Mouse (Mus musculus) cerebellum, postnatal 10 days (tissue): ENCODE measurements around the gene Tbc1d30.

Experiments used
- DNase-seq, 2 experiments: peaks; one replicate each; pipeline ENCODE4 v3.0.0; 2021; ENCODE audit warnings: mixed read lengths in 2 of 2

The Tbc1d30 gene

GRCm38 (mm10) chr10:121262206-121262605 is 88.9 kb downstream of the Tbc1d30 start:
- DNase-seq: peak; percentile 53 to 59

GRCm38 (mm10) chr10:121261036-121261592 is 90.0 kb downstream of the Tbc1d30 start:
- DNase-seq: no peak

GRCm38 (mm10) chr10:121256115-121256825 is 94.8 kb downstream of the Tbc1d30 start:
- peak; percentile 81 to 83 for DNase-seq

GRCm38 (mm10) chr10:121255465-121255864 is 95.6 kb downstream of the Tbc1d30 start:
- no peak for DNase-seq

- no peak for DNase-seq
These were observed 96.7 kb downstream of the Tbc1d30 start for GRCm38 (mm10) chr10:121254343-121254742.

GRCm38 (mm10) chr10:121252781-121253180 is 98.3 kb downstream of the Tbc1d30 start:
- DNase-seq: no peak

- no peak for DNase-seq
These were observed 99.9 kb downstream of the Tbc1d30 start for GRCm38 (mm10) chr10:121251191-121251590.

- DNase-seq: no peak
These were observed 101.3 kb downstream of the Tbc1d30 start for GRCm38 (mm10) chr10:121249820-121250219.

GRCm38 (mm10) chr10:121247545-121247944 is 103.5 kb downstream of the Tbc1d30 start:
- DNase-seq: no peak

- no peak for DNase-seq
These were observed 104.1 kb downstream of the Tbc1d30 start for GRCm38 (mm10) chr10:121246971-121247370.

- no peak for DNase-seq
These were observed 107.5 kb downstream of the Tbc1d30 start for GRCm38 (mm10) chr10:121243373-121244207.

GRCm38 (mm10) chr10:121242596-121242995 is 108.5 kb downstream of the Tbc1d30 start:
- no peak for DNase-seq

GRCm38 (mm10) chr10:121239065-121239464 is 112.0 kb downstream of the Tbc1d30 start:
- no peak for DNase-seq

- no peak for DNase-seq
These were observed 112.5 kb downstream of the Tbc1d30 start for GRCm38 (mm10) chr10:121238551-121238950.

GRCm38 (mm10) chr10:121237377-121237776 is 113.7 kb downstream of the Tbc1d30 start:
- DNase-seq: no peak

GRCm38 (mm10) chr10:121235167-121235824 is 115.8 kb downstream of the Tbc1d30 start:
- no peak for DNase-seq

GRCm38 (mm10) chr10:121234476-121234875 is 116.6 kb downstream of the Tbc1d30 start:
- DNase-seq: no peak

GRCm38 (mm10) chr10:121228422-121228953 is 122.6 kb downstream of the Tbc1d30 start:
- DNase-seq: no peak

- no peak for DNase-seq
These were observed 123.1 kb downstream of the Tbc1d30 start for GRCm38 (mm10) chr10:121227988-121228409.

GRCm38 (mm10) chr10:121227403-121227802 is 123.7 kb downstream of the Tbc1d30 start:
- DNase-seq: no peak

GRCm38 (mm10) chr10:121225636-121226035 is 125.4 kb downstream of the Tbc1d30 start:
- peak in 1 of 2 experiments; percentile 24 for DNase-seq

- no peak for DNase-seq
These were observed 128.2 kb downstream of the Tbc1d30 start for GRCm38 (mm10) chr10:121222881-121223280.

- DNase-seq: no peak
These were observed 132.5 kb downstream of the Tbc1d30 start for GRCm38 (mm10) chr10:121218616-121219015.
